Mouse (Mus musculus) erythroblast, embryonic 14.5 days (primary cell): ENCODE results near the gene Gm36079.
"Not testable (repeated sequence)": the region's sequence is repeated elsewhere in the genome, so short reads cannot be mapped to it uniquely, and the experiment has no call there.

Experiments
- GATA1 ChIP-seq: IDR thresholded peaks from 2 replicates; pipeline ENCODE4 v1.6.1; 2012; ENCODE audit warnings: low read length, inconsistent platforms, mixed read lengths
- TAL1 ChIP-seq: IDR thresholded peaks from 3 replicates; pipeline ENCODE4 v1.6.1; 2012; ENCODE audit warnings: low read length, inconsistent platforms, mixed read lengths

DNA sequence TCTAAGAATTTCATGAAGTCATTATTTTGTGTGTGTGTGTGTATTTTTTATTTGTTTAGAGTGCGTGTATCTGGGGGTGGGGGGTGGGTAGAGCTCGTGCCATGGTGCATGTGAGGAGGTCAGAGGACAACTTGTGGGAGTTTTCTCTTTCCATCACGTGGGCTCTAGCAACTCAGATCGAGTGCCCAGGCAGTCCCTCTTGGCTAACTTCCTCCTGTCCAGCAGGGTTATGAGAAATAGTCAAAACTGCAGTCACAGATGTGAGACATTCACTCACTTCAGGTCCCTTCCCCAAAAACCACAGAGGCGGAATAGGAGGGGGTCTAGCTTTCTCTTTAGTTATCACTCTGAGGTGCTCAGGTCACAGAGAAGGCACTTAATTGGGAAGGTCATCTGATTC is 13.3 kb downstream of the Gm36079 start:
- TF ChIP-seq GATA1, TAL1: not testable (repeated sequence)
